Mouse (Mus musculus) spleen, adult 2 months (tissue): Measurements from ENCODE around the gene Rabep1. TPM values are rescaled to one million over a fixed set of nuclear protein-coding genes. Genes with fewer than 3 reads are reported as not detected.

Source experiments
- DNase-seq, 2 experiments: peaks; one replicate each; pipeline versions ENCODE4 v3.0.0 to v3.0.0-alpha.2; 2012 to 2021; ENCODE audit warnings: low spot score in 2 of 2, low read depth in 1 of 2
- H3K27ac ChIP-seq: fragments of 200-500 bp; 2 replicates; pipeline ENCODE4 v1.5.1; 2012; ENCODE audit warnings: low read length, inconsistent platforms; ENCODE audit not compliant: insufficient read depth
- H3K27me3 ChIP-seq: fragments of 200-500 bp; 2 replicates; pipeline ENCODE4 v1.6.1; 2012; ENCODE audit warnings: mild to moderate bottlenecking, moderate library complexity, low read length, inconsistent platforms; ENCODE audit not compliant: control insufficient read depth, insufficient read depth
- H3K36me3 ChIP-seq: fragments of 200-500 bp; 2 replicates; pipeline ENCODE4 v1.6.1; 2012; ENCODE audit warnings: mild to moderate bottlenecking, low read length, inconsistent platforms; ENCODE audit not compliant: control insufficient read depth, insufficient read depth
- H3K4me1 ChIP-seq: fragments of 200-500 bp; 2 replicates; pipeline ENCODE4 v1.6.1; 2011; ENCODE audit warnings: inconsistent platforms; ENCODE audit not compliant: control insufficient read depth, insufficient read depth, insufficient read length
- H3K4me3 ChIP-seq: fragments of 200-500 bp; 2 replicates; pipeline ENCODE4 v1.5.1; 2011; ENCODE audit warnings: mild to moderate bottlenecking, inconsistent platforms; ENCODE audit not compliant: insufficient read depth, insufficient read length; ENCODE audit errors: extremely low read depth
- CTCF ChIP-seq: fragments of 200-500 bp; IDR thresholded peaks from 2 replicates; pipeline ENCODE4 v1.5.1; 2011; ENCODE audit warnings: mild to moderate bottlenecking, inconsistent platforms; ENCODE audit not compliant: insufficient read depth, insufficient read length, insufficient replicate concordance; ENCODE audit errors: extremely low read depth
- POLR2A ChIP-seq: fragments of 200-500 bp; IDR thresholded peaks from 2 replicates; pipeline ENCODE4 v1.6.1; 2011; ENCODE audit warnings: low read depth, low read length, inconsistent platforms
- WGBS: fragments of 180-500 bp; shearing (Covaris S2); methylation state at CpG from one replicate; pipeline ENCODE4 v1.1.7; 2018; 5-methylcytosine and 5-hydroxymethylcytosine counted together
- polyA plus RNA-seq: library from polyadenylated mRNA; depleted of rRNA; stranded (reverse); fragments of >200 nt; gene quantifications from 2 replicates; pipeline ENCODE4 v1.2.3, GENCODE M21; 2012

The Rabep1 gene
- polyA plus RNA-seq, 1 experiment = 2.3 TPM

DNA sequence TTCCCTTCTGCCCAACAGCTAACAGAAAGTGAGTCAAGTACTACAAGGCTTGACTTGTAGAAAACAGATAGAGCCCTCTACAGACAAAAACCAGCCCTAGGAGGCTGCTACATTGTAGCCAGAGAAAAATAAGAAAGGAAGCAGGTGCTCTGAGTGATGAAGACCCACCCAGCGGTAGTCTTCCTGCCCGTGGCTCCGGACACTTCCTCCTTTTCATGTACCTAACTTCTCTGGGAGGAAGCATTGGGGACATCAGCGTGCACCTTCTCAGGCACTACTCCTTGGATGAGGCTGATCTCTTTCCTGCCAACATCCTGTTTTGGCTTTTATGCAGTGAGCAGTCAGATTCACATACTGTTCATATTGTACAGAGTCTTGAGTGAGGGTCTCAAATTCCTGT is 37.9 kb upstream of the Rabep1 start:
- WGBS = 9% methylated on average over 4 of the region's 4 CpGs
- Histone ChIP-seq H3K4me1 (peaks cover 39% of the 10 kb centered on the region), H3K36me3 (no peaks in the 10 kb centered on the region), H3K27ac (peak overlapping the region; percentile 58), H3K27me3 (no peaks in the 10 kb centered on the region), H3K4me3 (no peak overlapping the region)
- TF ChIP-seq CTCF (no peak), POLR2A (no peak)
- no peak for DNase-seq

DNA sequence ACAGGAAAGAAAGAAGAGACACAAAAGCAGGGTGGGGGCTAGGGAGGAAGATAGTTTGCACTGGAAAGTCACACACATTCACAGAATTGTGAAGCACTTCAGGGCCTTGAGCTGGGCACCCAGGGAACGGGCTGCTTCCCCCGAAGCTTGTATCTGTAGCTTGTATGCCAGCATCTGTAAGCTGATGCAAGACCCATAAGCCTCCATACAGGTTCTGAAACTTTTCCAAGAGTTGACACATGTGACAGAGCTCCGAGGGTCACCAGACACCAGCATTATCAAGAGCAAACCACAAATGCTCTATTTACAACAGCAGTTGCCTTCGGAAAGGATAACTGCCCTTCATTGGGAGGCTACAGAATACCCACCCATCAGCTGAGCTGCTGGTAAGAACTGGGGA is 36.9 kb upstream of the Rabep1 start:
- Histone ChIP-seq H3K4me3 (no peak overlapping the region), H3K27ac (0 out of 2 replicates have a peak overlapping the region, but pooled peaks have one; percentile 5), H3K36me3 (no peaks in the 10 kb centered on the region), H3K27me3 (no peaks in the 10 kb centered on the region), H3K4me1 (peaks cover 40% of the 10 kb centered on the region)
- TF ChIP-seq CTCF (no peak), POLR2A (no peak)
- 78% methylated on average over 4 of the region's 4 CpGs for WGBS
- DNase-seq = no peak

DNA sequence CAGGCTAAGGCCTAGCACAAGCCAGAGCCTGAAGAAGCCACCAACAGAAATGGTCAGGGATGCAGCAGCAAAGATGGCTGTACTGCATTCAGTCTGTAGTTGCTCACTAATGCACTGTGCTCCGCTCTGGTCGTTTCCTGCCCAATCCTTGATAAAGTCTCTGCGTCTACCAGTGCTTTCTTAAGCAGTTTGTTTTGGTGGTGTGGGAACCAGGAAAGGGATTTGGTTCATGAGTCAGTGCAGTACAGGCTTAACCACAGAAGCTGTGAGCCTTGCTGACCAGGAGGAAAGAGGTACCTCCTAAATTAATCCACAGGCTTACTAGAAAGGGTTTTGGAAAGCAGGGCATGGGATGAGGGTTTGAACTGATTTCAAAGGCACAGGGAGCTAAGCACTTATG is 36.5 kb upstream of the Rabep1 start:
- Histone ChIP-seq H3K27me3 (no peaks in the 10 kb centered on the region), H3K27ac (no peak overlapping the region), H3K4me1 (peaks cover 42% of the 10 kb centered on the region), H3K4me3 (no peak overlapping the region), H3K36me3 (no peaks in the 10 kb centered on the region)
- WGBS = 68% methylated on average over 3 of the region's 3 CpGs
- no peak for TF ChIP-seq POLR2A
- no peak for DNase-seq

- DNase-seq = no peak
- peaks cover 40% of the 10 kb centered on the region for H3K4me1 ChIP-seq
- no peak overlapping the region for H3K27ac ChIP-seq
- no peaks in the 10 kb centered on the region for H3K36me3 ChIP-seq
- TF ChIP-seq POLR2A (no peak), CTCF (no peak)
- 88% methylated on average over 1 of the region's 1 CpGs for WGBS
- no peak overlapping the region for H3K4me3 ChIP-seq
- no peaks in the 10 kb centered on the region for H3K27me3 ChIP-seq
These were observed 35.6 kb upstream of the Rabep1 start for GRCm38 (mm10) chr11:70809011-70809410.

GRCm38 (mm10) chr11:70811041-70811440 is 33.5 kb upstream of the Rabep1 start:
- Histone ChIP-seq H3K27me3 (no peaks in the 10 kb centered on the region), H3K27ac (no peak overlapping the region), H3K4me3 (no peak overlapping the region), H3K36me3 (no peaks in the 10 kb centered on the region), H3K4me1 (peaks cover 21% of the 10 kb centered on the region; the same call in 1 of the 2 replicates)
- 93% methylated on average over 5 of the region's 5 CpGs for WGBS
- TF ChIP-seq POLR2A = no peak
- no peak for TF ChIP-seq CTCF
- DNase-seq = no peak

- no peak for DNase-seq
- Histone ChIP-seq H3K27me3 (no peaks in the 10 kb centered on the region), H3K4me1 (peaks cover 18% of the 10 kb centered on the region; the same call in 1 of the 2 replicates), H3K4me3 (peak overlapping the region; percentile 44), H3K27ac (peak overlapping the region; percentile 92), H3K36me3 (no peaks in the 10 kb centered on the region)
- no peak for TF ChIP-seq CTCF
- no peak for TF ChIP-seq POLR2A
- 68% methylated on average over 13 of the region's 13 CpGs for WGBS
These were observed 32.9 kb upstream of the Rabep1 start for GRCm38 (mm10) chr11:70811471-70812240.

DNA sequence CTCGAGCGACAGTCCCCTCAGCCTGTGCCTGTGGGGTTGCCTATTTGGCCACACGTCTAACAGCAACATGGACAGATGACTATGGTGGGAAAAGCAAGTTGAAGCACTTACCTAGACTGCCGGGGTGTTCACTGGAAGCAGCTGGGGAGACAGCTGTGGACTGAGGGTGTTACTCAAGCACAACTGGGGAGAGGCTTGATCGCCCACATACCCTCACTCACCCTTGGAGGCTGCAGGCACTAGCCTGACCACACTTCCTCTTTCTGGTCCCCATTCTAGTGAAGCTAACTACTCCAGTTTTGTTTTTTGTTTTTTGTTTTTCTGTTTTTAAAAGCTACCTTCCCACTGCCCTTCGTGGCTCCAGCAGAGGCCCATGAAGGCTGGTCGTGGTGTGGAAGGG is 32.2 kb upstream of the Rabep1 start, which contains the start of gene Scimp:
Gene Scimp, minus strand, starts transcription at position 222 of the 400 bp plus-strand sequence.
- Histone ChIP-seq H3K4me1 (peaks cover 13% of the 10 kb centered on the region; the same call in 1 of the 2 replicates), H3K27me3 (no peaks in the 10 kb centered on the region), H3K36me3 (no peaks in the 10 kb centered on the region), H3K27ac (peak within 1 kb of the TSS; percentile 92), H3K4me3 (peak within 1 kb of the TSS; percentile 44)
- TF ChIP-seq CTCF (no peak), POLR2A (peak; percentile 25; the same call in 1 of the 2 replicates)
- DNase-seq = peak in 1 of 2 experiments; percentile 64
- WGBS = 16% methylated on average over 7 of the region's 7 CpGs
